Mouse (Mus musculus): ENCODE data around the gene Catsper3. TPM values are rescaled to one million over a fixed set of nuclear protein-coding genes. Genes with fewer than 3 reads are reported as not detected.

Catsper3 gene
- polyA plus RNA-seq, 1 experiment from 2014 or later = 0.13 TPM

DNA sequence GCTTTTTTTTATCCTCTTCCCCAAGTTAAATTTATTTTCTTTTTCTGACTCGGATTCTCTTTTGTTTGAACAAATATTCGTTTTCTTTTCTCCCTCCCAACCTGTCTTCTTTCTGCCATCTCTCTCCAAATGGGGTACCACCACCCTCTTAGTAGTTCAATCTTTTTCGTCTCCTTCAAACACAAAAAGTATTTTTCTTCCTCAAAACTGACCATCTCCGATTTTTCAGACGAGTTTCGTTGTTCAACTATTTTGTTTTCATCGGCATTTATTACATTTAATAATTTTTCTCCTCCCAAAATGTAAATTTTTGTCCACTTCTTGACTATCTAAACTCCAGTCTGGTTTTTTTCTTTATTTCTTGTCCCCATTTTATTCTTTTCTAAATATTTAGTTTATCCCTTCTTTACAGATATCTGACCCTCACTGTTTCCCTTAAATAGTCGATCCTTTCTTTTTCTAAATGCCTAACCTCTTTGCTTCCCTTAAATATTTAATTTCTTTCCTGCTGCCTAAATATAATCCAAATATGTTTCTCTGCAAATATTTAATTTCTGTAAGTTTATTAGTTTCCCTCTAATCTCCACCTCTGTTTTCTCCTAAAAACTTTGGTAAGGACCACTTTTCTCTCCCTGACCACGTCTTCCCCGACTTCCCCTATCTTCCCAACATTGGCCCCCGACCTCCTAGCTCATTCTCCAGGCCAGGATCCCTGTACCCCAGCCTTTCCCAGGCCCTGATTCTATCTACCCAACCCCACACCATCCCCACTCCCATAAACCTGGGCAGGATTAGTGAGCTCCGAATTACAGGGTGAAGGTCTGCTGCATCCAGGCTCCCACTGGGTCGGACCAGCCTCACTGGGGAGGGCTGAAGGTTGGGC lies 42.7 kb downstream of the Catsper3 start:
- no peak for DNase-seq (ENCODE audit: low spot score)

DNA sequence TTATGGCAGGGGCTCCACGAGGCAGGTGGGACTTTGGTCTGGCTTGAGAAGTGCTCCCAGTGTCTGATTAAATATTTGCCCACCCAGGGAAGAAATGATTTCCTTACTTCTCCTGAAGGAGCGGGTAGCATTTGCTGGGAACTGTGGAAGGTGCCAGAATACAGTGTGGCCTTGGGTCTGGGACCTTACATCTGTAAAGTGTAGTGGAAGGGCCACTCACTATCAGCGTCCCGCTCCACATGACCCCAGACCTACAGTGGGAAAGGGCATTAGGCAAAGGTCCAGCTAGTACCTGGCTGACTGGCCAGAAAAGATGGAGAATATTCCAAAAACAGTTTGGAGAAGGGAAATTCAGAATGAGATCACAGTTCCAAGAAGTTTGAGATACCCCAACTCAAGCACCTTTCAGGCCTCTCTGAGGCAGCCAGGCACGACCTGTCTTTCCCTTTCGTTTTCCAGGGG lies 43.3 kb downstream of the Catsper3 start:
- no peak for DNase-seq (ENCODE audit: low spot score)

DNA sequence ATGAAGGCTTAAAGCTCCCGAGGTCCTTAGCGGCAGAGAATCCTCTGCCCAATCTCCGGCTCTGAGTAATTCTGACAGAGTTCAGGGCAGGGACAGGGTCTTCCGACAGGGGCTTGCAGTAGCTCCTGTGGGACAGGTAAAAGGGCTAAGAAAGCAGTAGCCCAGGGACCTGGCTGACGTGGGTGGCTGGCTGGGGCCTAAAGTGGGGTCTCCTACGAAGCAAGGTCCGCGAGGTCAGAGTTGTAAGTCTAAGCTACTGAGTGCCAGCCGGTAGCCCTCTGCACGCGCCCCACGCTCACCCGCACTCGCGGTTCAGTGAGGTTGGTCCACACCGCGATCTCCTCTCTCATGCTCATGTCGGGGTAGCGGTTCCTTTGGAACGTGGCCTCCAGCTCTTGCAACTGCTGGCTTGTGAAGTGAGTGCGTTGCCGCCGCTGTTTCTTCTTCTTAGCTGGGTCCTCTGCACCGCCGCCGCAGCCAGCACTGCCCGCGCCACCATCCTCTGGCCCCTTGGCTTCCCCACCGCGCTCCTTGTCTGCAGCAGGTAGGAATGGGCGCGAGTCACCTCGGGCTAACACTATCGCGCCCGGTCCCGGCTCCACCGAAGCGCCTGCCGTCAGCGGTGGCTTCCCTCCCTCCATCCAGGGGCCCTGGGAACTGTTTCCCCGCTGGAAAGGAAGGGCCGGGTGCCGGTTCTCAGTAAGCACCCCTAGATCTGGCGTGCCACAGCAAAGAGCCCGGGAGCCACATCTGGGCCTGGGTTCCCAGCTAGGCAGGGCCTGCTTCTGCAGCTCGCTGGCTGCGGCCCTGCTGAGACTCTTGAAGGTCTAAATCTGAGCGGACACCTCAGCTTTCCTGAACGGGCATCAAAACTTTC lies 44.0 kb downstream of the Catsper3 start:
- no peak for DNase-seq (ENCODE audit: low spot score)

GRCm38 (mm10) chr13:55829018-55829655 lies 44.8 kb downstream of the Catsper3 start:
- no peak for DNase-seq (ENCODE audit: low spot score)

DNA sequence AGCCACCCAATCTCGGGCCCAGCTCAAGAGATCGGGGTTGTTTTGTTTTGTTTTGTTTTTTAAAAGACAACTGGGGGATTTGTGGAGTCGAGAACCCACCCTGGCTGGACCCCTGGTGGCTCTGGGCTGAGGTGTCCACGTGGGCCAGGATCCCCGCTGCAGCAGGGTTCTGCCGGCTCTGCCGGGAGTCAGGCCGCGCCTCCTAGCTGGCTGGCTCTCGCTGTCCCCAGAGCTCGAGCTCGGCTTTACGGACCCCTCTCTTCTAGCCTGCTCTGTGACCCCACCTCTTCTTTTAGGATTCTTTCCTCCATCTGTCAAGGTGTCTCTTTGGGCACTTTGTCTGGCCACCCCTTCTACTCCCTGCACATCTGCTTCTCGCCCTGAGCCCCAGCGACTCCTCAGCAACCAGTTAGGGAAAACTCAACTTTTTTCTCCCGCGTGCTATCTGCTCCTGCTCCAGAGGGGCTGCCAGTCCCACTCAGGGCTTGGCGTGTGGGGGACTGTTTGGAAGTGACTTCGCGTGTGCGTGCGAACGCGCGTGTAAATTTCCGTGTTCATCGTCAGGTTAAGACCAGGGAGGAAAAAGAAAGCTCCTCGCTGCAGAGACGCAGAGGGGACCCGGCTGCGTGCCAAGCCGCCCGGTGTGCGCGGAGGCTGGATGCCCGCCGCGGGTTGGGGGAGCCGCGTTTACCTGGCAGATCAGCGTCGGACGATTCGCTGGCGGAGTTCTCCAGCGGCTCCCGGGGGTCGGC lies 45.9 kb downstream of the Catsper3 start:
- no peak for DNase-seq (ENCODE audit: low spot score)

DNA sequence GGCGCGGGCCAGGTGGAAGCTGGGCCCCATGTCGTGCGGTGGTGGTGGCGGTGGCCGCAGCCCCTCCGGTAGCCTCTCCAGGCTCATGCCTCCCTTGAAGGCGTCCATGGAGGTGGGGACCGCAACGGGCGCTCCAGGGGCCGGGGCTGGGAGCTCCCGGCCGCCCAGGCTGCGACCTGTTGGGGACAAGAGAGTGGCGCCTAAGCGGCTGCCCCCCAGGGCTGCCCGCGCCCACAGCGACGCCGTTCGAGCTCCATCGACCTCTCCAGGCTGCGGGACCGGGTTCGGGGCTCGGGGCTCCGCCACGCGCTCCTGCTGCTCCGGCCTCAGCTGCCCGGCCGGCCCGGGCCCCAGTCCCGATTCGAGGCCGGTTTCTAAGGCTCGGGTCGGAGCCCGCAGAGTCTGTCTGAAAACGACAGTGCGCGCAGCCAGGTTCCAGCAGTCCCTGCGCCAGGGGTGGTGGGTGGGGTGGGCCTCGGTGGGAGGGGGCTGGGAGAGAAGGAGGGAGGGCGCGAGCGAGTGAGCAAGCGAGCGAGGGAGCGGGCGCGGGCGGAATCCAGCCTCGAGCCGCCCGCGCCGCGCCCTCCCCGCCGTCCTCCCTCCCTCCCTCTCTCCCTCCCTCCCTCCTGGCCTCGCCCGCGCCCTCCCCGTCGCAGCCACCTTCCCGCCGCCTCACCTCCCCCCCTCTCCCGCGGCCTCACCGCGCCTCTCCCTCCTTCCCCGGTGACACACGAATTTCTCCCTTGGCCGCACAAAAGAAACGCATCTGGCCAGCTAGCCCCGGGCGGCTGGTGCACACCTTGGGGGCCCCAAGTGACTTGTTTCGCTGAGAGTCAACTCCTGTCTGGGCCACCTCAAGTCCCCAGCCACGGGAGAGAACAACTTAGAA lies 46.7 kb downstream of the Catsper3 start:
- no peak for DNase-seq (ENCODE audit: low spot score)

DNA sequence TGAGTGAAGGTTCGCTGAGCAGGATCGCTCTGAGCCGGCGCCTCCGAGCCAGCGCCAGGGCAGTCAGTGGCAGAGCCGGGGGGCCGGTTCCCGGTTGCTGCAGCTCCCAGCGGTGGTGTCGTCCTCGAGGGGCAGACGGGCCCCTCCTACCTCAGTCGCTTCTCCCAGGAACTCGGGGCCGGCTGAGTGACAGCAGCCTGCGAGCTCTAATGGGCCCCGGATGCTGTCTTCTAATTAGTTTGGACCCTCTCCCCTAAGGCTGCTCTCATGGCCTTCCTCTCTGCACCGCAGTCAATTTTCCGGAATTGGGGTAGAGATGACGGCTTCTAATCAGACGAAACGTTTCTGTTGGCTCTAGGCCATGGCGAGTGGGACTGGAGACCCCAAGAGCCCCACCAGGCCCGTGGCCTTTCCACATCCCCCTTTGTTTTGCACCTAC lies 47.4 kb downstream of the Catsper3 start:
- no peak for DNase-seq (ENCODE audit: low spot score)

GRCm38 (mm10) chr13:55832602-55833001 lies 48.2 kb downstream of the Catsper3 start:
- DNase-seq (ENCODE audit: low spot score) = no peak

- no peak for DNase-seq (ENCODE audit: low spot score)
Measured at GRCm38 (mm10) chr13:55833921-55834320, 49.6 kb downstream of the Catsper3 start.

DNA sequence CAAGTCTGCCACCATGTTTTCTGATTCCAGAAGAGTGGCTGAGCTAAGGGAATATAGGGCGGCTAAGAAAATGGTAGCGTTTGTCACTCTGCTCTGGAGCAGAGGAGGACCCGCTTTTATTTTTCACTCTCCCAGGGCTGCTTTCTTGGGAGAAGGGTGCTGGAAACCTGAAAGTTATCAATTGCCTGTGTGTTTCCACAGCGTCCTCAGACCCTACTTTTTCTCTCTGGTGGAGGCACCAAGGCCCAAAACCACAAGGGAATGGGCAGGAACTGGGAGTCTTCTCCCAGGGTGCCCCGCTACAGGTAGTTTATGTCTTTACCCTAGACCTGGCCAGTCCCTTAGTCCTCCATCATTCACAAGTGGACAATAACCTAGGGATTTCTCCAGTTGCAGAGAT lies 50.3 kb downstream of the Catsper3 start:
- DNase-seq (ENCODE audit: low spot score) = no peak

DNA sequence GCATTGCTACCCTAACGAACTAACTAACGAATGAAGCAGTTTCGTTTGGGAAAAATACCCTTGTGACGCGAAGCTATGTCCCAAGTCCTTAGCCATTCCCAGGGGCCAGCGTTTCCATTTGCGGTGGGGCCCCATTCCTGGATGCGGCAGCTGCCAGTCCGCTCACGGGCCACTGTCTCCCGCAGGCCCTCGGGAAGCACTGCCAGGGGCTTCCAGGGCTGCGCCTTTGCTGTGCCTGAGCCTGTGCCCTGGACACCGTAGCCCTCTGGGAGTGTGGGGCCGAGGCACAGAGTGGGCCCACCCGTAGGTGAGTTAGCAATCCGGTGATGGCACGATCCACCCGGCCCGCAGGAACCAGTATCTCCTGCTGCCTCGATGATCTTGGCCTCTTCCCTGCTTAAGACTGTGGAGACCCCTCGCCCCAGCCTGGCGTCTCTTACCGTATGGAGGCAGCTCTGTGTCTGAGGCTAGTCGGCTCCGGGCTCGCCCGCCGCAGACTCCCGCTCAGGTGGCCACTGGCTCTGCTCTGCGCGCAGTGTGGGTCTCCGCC lies 51.3 kb downstream of the Catsper3 start:
- no peak for DNase-seq (ENCODE audit: low spot score)

GRCm38 (mm10) chr13:55836142-55836625 lies 51.8 kb downstream of the Catsper3 start, which contains the start of gene Pitx1:
Pitx1 (minus strand) TSS chr13:55836192.
- DNase-seq (ENCODE audit: low spot score) = no peak

DNA sequence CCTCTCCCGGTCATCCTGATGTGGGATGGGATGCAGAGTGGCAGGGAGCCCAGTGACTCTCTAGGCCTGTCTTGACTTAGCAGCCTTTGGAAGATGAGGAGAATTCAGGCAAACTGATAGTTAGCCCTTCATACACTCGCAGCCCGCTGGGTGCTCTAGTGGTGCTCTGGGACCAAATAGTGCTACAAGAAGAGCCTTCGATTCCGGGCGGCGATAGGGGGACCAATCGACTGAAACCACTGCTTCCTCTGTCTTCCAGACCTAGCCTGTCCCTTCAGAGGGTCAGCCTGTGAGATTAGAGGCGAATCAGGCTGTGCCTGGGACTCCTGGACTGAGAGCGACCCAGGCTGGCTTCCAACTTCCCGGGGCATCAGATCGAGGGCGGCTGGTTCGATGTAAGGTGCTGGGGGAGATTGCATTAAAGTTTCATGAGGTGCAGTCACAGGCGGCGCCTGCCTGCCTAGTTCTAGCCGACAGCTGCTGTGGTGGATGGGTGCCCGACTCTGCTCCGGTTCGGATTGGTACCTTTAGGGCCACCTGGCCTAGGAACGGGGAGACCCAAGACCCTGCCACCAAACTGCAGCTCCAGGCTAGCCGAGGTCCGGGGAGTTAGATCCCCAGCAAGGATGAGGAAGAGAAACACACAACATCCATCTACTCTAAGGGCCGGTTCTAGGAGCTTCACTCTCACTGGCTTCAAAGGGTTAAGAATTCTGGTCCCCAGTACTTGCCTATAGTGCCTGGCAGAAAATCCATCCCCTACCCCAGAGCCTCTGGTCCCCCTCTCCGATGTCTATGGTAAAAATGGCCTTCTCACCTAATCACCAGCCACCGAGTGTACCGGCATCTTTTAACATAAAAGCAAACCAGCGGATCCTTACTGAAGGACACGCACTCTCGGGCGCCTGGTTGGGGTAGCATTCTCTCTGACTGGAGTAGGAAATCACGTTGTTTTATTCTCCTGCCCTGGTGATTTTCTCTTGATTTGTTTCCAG lies 52.7 kb downstream of the Catsper3 start:
- DNase-seq (ENCODE audit: low spot score) = no peak

- no peak for DNase-seq (ENCODE audit: low spot score)
Measured at GRCm38 (mm10) chr13:55840223-55840622, 55.9 kb downstream of the Catsper3 start.

DNA sequence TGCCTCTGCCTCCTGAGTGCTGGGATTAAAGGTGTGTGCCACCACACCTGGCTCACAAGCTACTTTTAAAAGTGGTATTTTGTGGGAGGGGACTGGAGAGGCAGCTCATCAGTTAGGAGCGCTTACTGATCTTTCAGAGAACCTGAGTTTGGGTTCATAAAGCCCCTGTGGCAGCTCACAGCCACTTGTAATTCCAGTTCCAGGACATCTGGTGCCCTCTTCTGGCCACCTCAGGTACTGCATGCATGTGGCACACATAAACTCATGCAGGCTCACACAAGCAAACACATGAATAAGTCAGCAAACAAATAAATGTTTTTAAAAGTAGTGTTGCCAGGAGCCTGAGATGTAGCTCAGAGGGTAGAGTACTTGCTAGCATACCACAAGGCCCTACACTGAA lies 59.3 kb downstream of the Catsper3 start:
- no peak for DNase-seq (ENCODE audit: low spot score)

DNA sequence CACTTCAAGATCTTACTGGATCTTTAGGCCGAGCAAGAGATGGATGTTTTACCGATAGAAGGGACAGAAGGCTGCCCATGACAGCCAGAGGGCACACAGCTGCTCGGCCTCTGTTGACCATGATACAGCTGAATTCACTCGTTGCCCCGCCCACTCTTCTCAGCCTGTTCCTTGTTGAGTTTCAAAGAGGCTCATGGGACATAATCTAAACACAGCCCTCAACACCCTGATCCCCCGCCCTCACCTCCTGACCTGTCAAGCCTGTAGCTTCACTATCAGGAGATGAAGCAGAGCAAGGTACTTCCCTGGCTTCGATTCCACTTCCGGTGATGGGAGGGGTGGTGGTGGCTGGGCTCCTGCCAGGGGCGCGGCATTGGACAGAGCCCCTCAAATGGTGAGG lies 63.4 kb downstream of the Catsper3 start:
- no peak for DNase-seq (ENCODE audit: low spot score)

DNA sequence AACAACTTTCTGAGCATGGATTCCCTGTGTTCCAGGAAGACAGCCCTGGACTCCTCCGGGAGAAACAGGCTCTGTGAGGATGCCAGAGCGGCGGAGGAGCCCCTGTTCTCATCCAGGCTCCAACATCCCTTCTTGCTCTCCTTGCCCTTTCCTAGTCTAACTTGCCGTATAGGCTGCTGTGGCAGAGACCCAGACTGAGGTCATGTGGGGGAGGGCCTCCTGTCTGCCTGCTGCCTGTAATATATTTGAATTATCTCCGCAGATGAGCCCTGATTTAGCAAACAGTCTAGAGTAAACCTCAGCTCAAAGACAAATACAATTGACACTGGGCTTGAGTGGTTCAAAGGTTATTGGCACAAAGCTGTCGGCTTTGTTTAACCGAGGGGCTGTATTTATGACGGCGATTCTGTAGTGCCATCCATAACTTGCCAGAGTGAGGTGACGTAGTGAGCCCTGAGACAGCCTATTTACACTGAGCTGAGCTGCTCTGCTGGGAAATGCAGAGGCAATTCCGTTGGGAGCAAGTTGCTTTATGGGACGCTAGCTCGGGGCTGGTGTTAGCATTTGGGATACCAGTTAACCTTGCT lies 64.3 kb downstream of the Catsper3 start:
- DNase-seq (ENCODE audit: low spot score) = no peak

GRCm38 (mm10) chr13:55850726-55851125 lies 66.4 kb downstream of the Catsper3 start:
- no peak for DNase-seq (ENCODE audit: low spot score)
